Mouse (Mus musculus) kidney, adult 2 months (tissue): ENCODE results near the gene Mov10l1. TPM values are rescaled to one million over a fixed set of nuclear protein-coding genes. Genes with fewer than 3 reads are reported as not detected.

Source experiments
- DNase-seq: peaks from one replicate; pipeline ENCODE4 v3.0.0; 2021
- H3K27ac ChIP-seq: fragments of 200-500 bp; 2 replicates; pipeline ENCODE4 v1.5.1; 2012; ENCODE audit warnings: low read depth, low read length, control low read depth, inconsistent platforms; ENCODE audit not compliant: insufficient read depth
- H3K27me3 ChIP-seq: fragments of 200-500 bp; replicated peaks from 2 replicates; pipeline ENCODE4 v1.6.1; 2012; ENCODE audit warnings: mild to moderate bottlenecking, moderate library complexity, low read length, inconsistent platforms; ENCODE audit not compliant: control insufficient read depth, insufficient read depth
- H3K36me3 ChIP-seq: fragments of 200-500 bp; 2 replicates; pipeline ENCODE4 v1.6.1; 2012; ENCODE audit warnings: mild to moderate bottlenecking, moderate library complexity, low read length, inconsistent platforms; ENCODE audit not compliant: control insufficient read depth, insufficient read depth
- H3K4me1 ChIP-seq: fragments of 200-500 bp; 2 replicates; pipeline ENCODE4 v1.6.1; 2011; ENCODE audit warnings: low read length; ENCODE audit not compliant: control insufficient read depth, insufficient read depth
- H3K4me3 ChIP-seq: fragments of 200-500 bp; 2 replicates; pipeline ENCODE4 v1.5.1; 2011; ENCODE audit warnings: mild to moderate bottlenecking, low read depth, low read length, control low read depth; ENCODE audit not compliant: insufficient read depth
- CTCF ChIP-seq: fragments of 200-500 bp; conservative IDR thresholded peaks from 2 replicates; pipeline ENCODE4 v1.5.1; 2011; ENCODE audit warnings: low read depth, mild to moderate bottlenecking, control low read depth, low read length, moderate library complexity, mixed read lengths; ENCODE audit not compliant: insufficient read depth, insufficient read length
- POLR2A ChIP-seq: fragments of 200-500 bp; IDR thresholded peaks from one replicate; pipeline ENCODE4 v1.6.1; 2011; ENCODE audit warnings: low read depth, low read length, control low read depth
- WGBS: fragments of 180-500 bp; shearing (Covaris S2); methylation state at CpG from one replicate; pipeline ENCODE4 v1.1.7; 2018; 5-methylcytosine and 5-hydroxymethylcytosine counted together
- polyA plus RNA-seq: library from polyadenylated mRNA; depleted of rRNA; stranded (reverse); fragments of >200 nt; gene quantifications from 2 replicates; pipeline ENCODE4 v1.2.3, GENCODE M21; 2012

Mov10l1 gene
- polyA plus RNA-seq, 1 experiment, result 0.06 TPM

DNA sequence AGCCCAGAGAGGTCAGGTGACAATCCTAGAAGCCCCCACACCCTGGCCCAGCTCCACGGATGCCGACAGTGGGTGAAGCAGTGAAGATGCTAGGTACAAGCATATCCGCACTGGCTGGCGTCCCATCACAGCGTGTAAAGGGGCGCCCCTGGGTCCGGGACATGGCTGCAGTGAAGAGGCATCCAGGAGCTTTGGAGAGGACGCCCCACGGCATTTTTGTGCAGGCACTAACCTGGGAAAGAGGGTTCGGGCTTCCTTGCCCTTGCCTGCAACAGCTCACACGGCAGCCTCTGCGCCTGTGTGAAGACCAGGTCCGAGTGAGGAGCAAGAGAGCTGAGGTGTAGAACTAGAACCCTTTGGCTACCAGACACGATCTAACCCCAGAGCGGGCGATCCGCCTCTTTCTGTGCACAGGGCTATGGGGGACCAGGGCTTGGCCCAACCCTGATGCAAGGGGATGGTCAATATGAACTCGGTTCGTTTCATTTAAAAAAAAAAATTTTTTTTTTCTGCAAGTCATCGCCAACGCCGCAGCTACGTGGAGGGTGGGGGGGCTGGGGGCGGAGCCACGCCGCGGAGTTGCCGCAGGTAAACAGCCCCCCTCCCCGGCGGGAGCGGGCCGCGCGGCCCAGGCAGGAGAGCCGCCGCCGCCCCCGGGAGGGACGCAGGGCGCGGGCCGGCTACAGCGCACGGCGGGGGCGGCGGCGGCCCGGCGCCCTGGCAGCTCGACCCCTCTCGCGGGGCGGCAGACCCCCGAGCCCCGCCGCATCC, 76.6 kb downstream of the Mov10l1 start, which contains the start of gene Panx2:
Gene Panx2, plus strand, starts transcription at position 574 of the 771 bp plus-strand sequence.
- DNase-seq, result no peak
- WGBS, result 2% methylated on average over 50 of the region's 57 CpGs
- H3K27me3 ChIP-seq, result no peaks in the 10 kb centered on the region; the same call in 1 of the 2 replicates

DNA sequence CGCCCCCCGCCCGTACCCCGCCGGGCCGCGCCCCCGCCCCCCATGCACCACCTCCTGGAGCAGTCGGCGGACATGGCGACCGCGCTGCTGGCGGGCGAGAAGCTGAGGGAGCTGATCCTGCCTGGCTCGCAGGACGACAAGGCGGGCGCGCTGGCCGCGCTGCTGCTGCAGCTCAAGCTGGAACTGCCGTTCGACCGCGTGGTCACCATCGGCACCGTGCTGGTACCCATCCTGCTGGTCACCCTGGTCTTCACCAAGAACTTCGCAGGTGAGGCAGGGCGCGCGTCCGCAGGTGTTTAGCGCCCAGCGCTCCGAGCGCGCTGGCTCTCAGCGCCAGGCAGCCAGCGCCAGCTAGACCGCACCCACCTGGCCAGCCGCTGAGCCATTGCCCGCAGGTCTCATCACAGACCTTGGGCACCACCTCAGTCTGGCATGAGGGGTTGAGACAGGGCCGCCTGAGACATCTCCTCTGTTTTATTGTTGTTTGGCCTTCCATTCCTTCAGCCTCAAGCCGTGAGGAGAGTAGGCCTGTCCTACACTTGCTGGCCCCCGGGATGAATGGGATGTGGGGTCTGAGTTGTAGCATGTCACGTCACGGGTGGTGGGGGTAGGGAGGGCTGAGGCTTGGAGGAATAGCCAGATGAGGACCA, 77.4 kb downstream of the Mov10l1 start:
- Histone ChIP-seq H3K36me3 (no peaks in the 10 kb centered on the region), H3K4me3 (peak overlapping the region; percentile 33; the same call in 1 of the 2 replicates), H3K27ac (no peak overlapping the region), H3K27me3 (no peaks in the 10 kb centered on the region; the same call in 1 of the 2 replicates), H3K4me1 (no peaks in the 10 kb centered on the region)
- DNase-seq, result no peak
- no peak for TF ChIP-seq CTCF
- TF ChIP-seq POLR2A, result no peak
- WGBS, result 6% methylated on average over 39 of the region's 48 CpGs

More for the DNA sequence above, 76.6 kb downstream of the Mov10l1 start, which contains the start of gene Panx2:
- Histone ChIP-seq H3K4me3 (peak within 1 kb of the TSS; percentile 33; the same call in 1 of the 2 replicates), H3K4me1 (no peaks in the 10 kb centered on the region), H3K36me3 (no peaks in the 10 kb centered on the region), H3K27ac (no peak within 1 kb of the TSS)
- TF ChIP-seq CTCF, result no peak
- no peak for TF ChIP-seq POLR2A

DNA sequence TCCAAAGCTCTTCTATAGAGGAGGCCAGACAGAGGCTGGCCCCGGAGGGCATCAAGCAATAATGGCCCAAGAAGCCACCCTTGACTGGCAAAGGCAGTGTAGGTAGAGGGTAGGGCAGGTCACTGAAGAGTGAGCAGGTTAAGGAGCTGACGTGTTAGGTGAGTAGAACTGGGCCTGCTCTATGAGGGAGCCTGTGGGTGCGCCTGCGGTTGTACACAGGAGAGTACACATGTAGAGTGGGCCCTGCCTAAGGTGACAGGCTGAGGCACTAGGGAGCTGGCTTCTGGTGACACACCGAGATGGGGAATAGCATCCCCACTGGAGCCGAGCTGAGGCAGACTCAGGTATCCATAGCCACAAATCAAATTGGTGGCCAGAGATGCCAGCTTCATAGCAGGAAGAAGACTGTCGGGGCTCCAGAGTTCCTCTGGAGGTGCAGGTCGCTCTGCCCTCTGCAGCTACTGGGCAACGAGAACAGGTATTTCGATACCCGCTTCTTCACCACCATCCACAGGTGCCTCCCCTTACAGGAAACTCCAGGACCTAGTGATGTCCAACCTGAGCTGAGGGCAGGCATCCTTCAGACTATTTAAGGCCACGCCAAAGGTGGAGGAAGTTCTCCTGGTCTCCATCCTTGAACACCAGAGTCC, 78.2 kb downstream of the Mov10l1 start:
- Histone ChIP-seq H3K27ac (no peak overlapping the region), H3K4me1 (no peaks in the 10 kb centered on the region), H3K36me3 (no peaks in the 10 kb centered on the region), H3K4me3 (no peak overlapping the region), H3K27me3 (no peaks in the 10 kb centered on the region; the same call in 1 of the 2 replicates)
- DNase-seq, result no peak
- no peak for TF ChIP-seq CTCF
- TF ChIP-seq POLR2A, result no peak
- 93% methylated on average over 12 of the region's 12 CpGs for WGBS

DNA sequence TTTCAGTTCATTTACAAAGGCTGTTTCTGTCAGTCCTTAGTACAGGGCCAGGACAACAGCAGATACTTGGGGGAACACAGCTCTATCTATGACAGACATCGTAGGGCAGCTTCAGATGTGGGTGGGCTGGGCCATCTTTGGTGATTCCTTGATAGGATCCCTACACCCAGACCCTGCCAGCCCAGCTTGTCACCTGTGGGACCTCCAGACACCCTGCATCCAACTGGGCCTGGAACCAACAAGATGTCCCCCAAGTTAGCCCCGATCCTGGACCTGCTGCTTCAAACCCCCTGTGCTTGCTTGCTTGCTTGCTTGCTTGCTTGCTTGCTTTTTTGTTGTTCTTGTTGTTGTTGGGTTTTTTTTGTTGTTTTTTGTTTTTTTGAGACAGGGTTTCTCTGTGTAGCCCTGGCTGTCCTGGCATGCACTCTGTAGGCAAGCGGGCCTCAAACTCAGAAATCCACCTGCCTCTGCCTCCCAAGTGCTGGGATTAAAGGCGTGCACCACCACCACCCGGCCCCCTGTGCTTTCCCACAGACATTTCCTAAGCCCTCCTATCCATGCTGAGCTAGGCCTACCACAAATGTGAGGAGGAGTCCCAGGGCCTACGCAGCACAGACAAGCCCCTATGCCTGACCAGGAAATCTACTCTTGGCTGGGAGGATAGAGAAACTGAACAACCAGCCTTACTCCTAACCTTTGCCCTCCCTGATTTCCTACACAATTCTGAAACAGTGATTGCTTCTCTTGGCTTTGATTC, 79.2 kb downstream of the Mov10l1 start:
- Histone ChIP-seq H3K27ac (no peak overlapping the region), H3K36me3 (no peaks in the 10 kb centered on the region), H3K4me1 (no peaks in the 10 kb centered on the region), H3K4me3 (no peak overlapping the region), H3K27me3 (no peaks in the 10 kb centered on the region; the same call in 1 of the 2 replicates)
- no peak for TF ChIP-seq POLR2A
- no peak for TF ChIP-seq CTCF
- WGBS, result 94% methylated on average over 6 of the region's 6 CpGs
- no peak for DNase-seq

DNA sequence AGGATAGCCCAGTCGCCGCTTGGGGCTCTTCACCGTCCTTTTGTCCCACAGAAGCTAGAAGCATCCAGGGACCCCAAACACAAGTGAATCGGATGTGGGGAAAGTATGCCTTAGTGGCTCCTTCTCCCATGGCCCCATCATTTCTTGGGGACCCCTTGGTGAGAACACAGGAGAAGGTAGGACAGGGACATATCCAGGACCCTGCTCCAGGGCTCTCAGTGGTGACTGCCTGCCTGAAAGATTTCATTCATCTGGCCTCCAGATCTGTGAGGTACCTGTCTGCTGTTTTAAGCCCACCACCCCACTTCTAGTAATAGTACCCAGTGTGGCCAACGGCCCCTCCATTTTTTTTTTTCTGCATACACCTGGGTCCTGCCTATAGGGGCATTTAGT, 79.8 kb downstream of the Mov10l1 start:
- no peak for DNase-seq

DNA sequence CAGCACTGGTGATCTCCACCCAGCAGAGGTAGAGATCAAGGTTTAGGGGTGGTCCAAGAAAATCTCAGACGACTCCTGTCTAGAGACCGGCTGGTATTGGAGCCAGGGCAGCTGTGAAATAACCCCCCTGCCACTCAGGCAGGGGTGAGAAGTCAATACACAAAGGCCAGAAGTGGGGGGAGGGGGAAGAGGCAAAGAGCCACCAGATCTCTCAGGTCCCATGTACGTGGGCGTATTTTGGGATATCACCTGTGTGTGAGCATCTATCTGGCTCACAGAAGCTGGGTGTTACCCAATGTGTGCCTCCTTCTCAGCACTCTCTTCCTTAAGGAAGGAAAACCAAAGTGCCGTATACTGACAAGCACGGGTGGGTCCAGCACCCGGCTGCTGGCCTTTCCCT, 80.3 kb downstream of the Mov10l1 start:
- H3K27me3 ChIP-seq, result no peaks in the 10 kb centered on the region; the same call in 1 of the 2 replicates
- no peak for DNase-seq
- TF ChIP-seq POLR2A (no peak), CTCF (no peak)
- no peaks in the 10 kb centered on the region for H3K36me3 ChIP-seq
- no peak overlapping the region for H3K4me3 ChIP-seq
- H3K27ac ChIP-seq, result no peak overlapping the region
- 80% methylated on average over 7 of the region's 7 CpGs for WGBS
- no peaks in the 10 kb centered on the region for H3K4me1 ChIP-seq

More for the DNA sequence above, 79.8 kb downstream of the Mov10l1 start:
- TF ChIP-seq CTCF (no peak), POLR2A (no peak)
- 89% methylated on average over 5 of the region's 5 CpGs for WGBS
- Histone ChIP-seq H3K27me3 (no peaks in the 10 kb centered on the region; the same call in 1 of the 2 replicates), H3K36me3 (no peaks in the 10 kb centered on the region), H3K4me3 (no peak overlapping the region), H3K4me1 (no peaks in the 10 kb centered on the region), H3K27ac (no peak overlapping the region)
